Mouse (Mus musculus) bone marrow macrophage, adult 2 months (primary cell): ENCODE results near the gene Adgrb2.
A peak's percentile ranks its signal among the peaks of the same experiment; 100 is the strongest.

Experiments
- CTCF ChIP-seq: IDR thresholded peaks from 2 replicates; pipeline ENCODE4 v1.5.1; 2012; ENCODE audit warnings: low read depth, mild to moderate bottlenecking, low read length, moderate library complexity
- POLR2A ChIP-seq: IDR thresholded peaks from 2 replicates; pipeline ENCODE4 v1.6.1; 2012; ENCODE audit warnings: mild to moderate bottlenecking, low read depth, low read length, borderline replicate concordance

GRCm38 (mm10) chr4:130036112-130036511 lies 51.4 kb downstream of the Adgrb2 start:
- peak; percentile 74 for TF ChIP-seq CTCF
- no peak for TF ChIP-seq POLR2A
